Mouse (Mus musculus): ENCODE measurements at regions not wholly inside any gene's neighbourhood (a gene's known extent, or its start where the extent isn't known, plus 50 kb on each side); places are given as distances from the start of the nearest gene placed in this dataset.

DNA sequence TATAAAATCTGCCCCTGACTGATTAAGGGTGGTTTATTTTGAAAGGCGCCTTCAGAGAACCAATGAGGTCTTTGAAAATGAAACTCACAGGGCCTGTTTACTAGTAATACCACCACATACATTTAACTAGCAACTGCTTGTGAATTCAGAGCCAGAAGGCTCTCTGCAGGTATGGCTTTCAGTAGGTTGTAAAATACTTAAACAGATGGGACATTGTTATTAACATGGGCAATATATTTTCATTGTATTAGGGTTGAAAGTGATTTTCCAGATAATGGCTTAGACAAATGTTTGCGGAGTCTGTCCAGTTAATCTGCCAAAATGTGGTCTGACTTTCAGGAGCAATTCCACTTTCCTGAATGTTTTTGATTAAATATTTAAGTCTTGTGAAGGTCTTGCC is 430.8 kb downstream of the Btg1 start:
- DNase-seq (ENCODE audit: low spot score), result no peak

DNA sequence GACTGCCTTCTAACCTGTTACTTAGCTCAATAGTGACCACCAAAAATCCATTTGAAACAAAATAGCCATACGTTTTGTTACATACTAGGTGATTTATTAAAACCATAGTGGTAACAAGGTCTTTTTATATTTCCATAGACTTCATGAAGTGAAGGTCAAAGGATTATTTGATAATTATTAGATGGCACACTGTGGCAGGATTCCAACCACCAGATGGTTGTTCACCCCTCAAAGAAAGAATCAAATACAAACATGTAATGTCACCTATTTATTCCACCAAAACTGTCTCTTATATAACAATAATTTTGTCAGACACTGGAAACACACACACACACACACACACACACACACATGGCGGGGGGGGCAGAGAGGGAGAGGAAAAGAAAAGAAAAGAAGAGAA is 431.2 kb downstream of the Btg1 start:
- DNase-seq (ENCODE audit: low spot score), result no peak

DNA sequence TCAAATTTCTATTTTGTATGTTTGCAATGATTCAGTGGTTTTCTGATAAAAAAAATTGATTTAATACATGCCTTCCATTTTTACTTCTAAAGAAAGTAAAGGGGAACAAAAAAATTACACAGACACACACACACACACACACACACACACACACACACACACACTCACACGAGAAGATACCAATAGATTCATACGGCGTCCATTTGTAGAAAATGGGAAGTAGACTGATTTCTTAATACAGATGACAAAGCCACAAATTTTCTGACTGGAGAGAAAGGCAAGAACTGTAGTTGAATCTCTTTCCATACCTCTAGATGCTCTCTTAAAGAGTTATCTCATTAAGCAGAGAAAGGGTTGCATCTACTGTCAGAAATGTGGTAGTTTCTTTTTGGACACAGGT is 424.9 kb upstream of the Dcn start:
- DNase-seq (ENCODE audit: low spot score), result no peak

DNA sequence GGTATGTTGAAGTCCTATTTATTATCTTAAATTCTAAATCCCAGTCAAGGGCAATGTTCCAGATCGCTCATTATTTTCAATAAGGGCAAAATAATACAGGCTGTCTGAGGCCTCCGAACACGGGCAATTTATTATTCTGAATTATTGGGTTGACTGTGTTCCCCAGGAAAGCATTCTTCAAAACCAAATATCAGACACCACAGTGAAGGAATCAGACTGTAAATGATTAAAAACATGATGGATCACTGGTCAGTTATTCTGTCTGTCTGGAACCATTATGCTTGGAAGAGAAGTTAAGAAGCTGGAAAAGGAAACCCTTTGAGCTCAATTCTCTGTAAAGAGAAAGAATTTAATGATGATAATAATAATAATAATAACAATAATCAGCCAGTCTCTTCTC is 417.4 kb upstream of the Dcn start:
- DNase-seq (ENCODE audit: low spot score), result no peak

DNA sequence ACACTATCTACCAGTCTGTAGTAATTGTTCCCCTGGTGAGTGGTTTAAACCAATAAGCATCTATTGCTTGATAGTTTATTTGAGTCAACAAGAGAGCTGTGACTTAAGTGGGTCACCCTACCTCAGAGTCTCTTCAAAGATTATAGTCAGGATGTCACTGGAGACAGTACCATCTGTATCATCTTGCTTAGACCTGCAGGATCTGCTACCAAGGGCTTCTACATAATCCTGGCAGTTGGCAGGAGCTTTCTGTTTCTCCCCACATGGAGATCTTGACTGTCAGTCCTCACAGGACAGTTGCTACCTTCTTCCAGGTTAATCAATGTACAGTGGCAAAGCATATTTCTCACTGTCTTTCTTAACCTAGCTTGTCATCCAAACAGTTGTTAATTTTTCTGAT is 414.9 kb upstream of the Dcn start:
- no peak for DNase-seq (ENCODE audit: low spot score)

DNA sequence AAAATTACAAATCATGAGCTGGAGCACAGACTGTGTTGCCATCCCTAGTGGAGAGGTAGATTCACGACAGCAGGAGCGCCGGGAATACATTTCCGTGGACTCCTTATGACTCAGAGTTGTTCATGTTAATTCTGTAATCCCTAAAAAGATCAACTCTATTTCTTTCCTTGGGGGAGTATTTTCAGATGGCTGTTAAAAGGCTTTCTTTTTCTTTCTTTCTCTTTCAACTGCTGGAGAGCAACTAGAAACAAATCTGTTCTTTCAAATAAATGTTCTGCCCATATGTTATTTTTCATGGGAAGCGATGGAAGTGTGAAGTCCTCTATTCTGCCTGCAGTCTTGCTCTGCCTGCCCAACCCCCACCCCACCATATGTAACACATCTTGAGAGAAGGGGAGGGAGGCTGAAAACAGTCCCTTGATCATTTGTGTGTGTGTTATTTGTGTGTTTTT is 401.4 kb upstream of the Dcn start:
- no peak for DNase-seq (ENCODE audit: low spot score)

DNA sequence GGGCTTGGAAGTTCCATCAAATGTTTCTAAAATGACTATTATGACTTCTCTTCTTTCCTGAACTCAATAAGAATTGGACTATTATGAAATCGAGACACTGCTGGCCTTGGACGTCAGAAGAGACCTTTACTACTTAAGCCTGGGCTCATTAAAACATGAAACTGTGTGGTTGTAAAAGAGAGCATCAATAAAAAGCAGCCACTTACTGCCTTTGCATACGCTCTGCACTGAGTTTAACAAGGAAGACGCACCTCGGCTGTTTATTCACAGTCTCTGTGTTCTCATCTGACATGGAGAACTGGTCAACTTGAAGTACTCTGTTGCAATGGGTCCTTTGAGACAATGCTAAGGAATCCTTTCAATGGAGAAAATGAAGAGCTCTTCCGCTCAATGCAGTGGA is 399.8 kb upstream of the Dcn start:
- DNase-seq (ENCODE audit: low spot score), result no peak

DNA sequence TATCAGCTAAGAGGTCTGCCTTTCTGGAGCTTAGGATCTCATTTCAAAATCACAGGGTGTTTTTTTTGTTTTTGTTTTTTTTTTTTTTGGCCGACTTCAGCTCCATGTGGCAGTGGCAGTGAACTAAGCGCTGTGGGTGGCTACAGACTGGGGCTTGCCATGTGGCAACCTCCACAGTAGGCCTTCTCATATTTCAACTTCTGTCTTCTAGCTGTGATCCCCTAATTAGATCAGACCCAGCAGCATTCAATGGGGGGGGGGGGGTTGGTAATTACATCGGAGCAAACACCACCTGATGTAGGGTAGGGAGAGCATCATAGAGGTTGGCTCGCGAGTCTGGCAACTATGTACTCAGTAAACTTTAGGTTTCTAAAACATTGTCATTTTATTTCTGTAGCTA is 392.1 kb upstream of the Dcn start:
- DNase-seq (ENCODE audit: low spot score), result no peak

DNA sequence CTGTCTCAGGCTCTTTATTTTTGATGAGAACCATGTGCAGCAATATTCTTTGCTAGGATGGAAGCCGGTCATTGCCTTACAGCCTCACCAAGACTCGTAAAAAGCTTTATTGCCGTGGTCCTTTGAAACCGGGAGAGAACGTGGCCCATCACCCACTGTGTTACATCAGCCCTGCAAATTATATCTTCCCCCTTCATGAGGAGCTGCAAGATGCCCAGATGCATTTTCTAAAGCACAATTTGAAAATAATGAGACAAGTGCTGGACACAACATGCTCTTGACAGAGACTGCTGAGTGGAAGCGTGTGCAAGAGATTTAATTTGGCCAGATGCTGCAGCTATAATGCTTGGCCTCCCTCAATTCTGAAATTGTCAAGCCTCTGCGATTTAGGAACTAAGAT is 389.2 kb upstream of the Dcn start:
- no peak for DNase-seq (ENCODE audit: low spot score)

DNA sequence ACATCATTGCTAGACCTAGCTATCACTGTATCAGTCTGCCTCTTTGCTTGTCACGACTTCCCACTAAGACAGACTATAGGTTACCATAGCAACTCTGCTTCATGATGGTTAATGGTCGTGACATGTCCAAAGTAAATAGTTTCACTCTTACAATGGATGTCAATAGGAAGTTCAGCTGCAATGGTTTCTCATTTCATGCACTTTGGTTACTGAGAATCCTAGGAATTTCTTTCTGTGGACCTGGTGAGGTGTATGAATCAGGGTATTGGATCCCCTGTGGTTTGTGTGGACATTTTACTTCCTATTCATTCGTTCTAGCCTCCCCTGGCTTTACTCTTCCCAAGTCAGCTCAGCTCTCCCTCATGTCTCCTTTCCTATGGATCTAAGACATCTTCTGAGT is 385.5 kb upstream of the Dcn start:
- DNase-seq (ENCODE audit: low spot score), result no peak

DNA sequence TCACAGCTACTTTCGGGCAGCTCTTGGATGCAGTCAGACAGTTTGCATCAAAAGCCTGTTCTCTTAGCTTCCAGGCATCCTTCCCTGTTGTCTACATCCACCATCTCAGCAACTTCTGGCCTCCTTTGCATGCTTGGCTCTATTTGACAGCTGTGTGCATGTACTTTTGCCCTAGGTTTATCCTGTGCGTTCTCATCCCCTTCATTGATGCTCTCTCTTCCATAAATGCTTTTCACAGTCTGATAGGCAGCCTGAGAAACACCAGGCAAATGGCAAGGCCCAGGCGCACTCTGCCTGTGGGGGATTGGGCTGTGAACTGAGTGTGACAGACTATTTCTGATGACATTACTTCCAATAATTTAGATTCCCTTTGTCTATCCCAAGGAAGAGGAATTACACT is 364.9 kb upstream of the Dcn start:
- no peak for DNase-seq (ENCODE audit: low spot score)

DNA sequence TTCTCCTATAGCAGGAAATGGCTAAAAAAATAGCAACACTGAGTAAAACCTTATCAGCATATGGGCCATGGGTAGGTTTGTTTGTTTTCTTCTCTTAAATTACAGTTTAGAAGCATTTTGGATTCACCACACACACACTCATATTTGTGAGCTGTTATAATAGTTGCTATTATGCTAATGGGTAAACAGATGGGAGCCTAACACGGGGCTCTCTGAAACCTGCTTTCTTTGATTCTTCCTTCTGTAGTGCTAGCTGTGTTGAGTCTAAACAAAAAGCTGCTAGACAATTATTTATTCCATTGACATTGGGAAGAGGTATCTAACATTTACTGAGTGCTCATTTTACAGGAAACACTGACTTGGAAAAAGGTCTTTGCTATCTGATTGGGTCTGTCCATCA is 356.7 kb upstream of the Dcn start:
- no peak for DNase-seq (ENCODE audit: low spot score)

DNA sequence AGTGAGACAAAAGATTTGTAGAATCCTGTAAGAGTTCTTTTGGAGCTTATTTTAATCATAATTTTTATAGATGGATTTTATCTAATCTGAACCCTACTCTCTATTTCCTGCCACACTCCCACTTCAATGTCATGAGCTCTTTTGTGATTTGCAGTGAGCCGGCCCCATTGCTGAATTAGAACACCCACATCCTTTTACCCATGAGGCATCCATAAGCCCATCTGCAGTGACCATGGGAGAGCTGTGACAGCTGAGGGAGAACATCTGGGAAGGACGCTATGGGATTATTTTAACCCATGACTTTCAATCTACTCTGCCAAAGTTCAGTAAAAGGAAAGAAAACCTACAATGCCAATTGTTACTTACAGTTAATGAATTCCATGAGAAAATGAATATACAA is 337.8 kb upstream of the Dcn start:
- DNase-seq (ENCODE audit: low spot score), result no peak

DNA sequence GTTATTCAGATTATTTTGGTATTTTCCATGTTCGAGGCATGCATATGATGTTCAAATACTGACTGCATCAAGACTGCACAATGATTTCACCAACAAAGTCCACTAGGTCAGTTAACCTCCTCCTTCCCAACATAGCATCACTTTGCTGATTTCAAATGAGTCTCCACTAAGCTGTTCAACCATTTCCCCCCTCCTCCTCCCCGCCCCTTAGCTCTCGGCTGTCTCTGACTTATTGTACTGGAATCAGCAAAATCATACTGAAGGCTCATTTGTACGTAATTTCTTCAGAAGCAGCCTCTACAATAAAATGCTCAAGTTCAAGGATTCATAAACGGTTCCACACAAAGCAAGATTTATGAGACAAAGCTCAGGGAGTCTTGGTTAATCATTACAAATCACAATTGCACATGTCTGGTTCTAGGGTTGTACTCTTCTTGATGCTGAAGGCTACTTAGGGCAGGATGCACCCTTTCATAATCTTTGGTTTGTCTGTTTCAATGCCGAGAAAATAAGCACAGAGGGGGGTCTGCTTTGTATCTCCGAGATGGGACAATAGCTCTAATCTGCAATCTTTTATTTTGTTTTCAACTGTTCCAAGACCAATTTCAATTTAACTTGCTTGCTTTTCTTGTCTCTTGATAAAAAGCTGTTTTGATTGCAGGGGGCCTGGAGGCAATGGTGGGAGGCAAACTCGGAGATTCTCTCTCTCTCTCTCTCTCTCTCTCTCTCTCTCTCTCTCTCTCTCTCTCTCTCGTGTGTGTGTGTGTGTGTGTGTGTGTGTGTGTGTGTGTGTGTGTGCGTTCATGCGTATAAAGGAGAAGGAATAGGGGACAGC is 320.6 kb upstream of the Dcn start:
- DNase-seq (ENCODE audit: low spot score), result no peak

DNA sequence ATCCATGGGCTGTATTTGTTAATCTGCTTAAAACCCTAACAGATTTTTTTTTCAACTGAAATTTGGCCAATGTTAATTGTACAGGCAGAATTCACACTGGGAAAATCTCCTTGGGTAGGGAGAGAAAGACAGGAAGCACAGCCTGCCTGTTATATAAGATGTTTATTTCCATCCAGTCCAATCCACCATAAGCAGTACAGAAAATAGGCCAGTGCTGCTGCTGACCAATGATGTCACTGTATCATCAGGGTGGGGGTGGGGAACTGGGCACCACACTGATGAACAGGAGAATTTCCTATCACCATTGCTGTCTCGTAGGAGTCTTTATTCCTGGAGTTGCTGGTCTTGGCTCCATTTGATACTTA is 320.0 kb upstream of the Dcn start:
- no peak for DNase-seq (ENCODE audit: low spot score)

DNA sequence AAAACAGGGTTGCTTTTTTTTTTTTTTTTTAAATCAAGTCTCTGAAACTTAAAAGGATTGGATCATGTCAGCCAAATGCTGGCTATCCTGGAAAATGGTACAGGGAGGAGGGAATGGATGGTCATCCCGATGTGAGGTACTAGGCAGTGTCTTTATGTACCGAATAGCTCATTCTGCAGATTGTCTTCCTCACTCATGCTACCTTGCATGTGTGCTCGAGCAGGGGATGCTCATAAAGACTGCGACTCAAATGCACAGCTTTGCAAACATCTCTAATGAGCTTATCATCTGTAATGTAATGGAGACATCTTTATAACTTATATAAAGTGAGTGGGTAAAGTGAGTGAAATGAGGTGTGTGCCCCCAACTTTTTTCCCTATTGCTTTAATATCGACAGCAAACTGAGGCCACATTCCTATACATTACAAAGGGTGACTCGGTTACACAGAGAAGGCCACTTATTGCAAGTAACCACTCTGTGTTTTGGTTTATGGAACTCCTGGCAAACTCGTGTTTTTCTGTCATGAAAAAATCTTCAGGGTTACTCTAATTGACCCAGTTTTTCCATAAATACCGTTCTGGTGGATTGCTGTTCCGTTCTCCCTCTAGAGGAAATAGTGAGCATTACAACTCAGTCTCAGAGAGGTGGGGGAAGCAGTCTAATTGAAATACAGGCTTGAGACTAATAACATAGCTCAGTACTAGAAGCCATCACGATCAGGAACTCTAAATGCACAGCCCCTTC is 319.4 kb upstream of the Dcn start:
- peak; percentile 40 for DNase-seq (ENCODE audit: low spot score)

DNA sequence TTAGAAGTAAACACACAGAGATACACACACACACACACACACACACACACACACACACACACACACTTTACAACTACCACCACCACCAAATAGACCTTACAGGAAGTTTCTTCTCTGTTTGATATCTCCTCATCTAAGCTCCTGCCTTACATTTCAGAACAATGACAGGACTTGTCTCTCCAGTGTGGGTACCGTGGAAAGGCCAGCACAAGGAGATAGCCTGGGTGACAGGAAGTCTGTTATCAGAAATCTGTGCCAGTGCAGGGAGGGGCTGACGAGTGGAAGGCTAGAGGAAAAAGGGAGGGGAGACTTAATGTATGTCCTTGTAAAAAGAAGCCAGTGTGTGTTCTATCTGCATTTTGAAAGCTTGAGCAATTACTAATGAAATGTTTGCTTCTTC is 318.5 kb upstream of the Dcn start:
- DNase-seq (ENCODE audit: low spot score), result no peak

DNA sequence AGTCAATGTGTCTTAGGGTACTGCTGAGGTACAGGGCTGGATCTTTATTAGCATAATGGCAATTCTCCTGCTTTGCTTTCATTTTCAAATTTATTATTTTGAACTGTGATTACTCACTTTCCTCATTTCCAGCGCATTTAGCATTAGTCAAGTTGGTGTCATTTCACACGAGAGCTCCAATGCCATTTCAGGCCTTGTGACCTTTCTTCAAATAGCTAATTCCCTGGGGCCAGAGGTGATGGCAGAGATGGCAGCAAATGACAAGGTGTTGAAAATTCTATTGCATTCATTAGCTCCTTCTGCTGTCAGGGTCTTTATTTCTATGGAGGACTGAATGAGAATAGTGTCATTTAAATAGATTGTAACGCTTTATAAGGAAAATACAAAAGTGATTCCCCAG is 300.9 kb upstream of the Dcn start:
- no peak for DNase-seq (ENCODE audit: low spot score)

DNA sequence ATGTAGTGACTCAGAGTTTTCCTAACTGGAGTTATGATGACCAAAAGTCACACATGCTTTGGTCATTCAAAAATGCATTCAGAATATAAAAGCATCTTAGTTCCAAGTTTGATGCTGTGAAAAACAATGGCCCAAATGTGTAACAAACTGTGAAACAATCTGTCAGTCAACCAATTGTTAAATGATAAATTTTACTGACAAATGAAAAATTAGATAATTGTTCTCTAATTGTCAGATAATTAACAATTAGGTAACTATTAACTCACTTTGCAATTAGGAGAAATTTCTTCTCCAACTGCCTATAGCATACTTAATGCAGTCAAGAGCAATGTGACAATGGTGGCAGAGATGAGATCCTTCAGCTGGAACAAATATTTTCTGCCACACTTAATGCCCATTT is 289.7 kb upstream of the Dcn start:
- no peak for DNase-seq (ENCODE audit: low spot score)

DNA sequence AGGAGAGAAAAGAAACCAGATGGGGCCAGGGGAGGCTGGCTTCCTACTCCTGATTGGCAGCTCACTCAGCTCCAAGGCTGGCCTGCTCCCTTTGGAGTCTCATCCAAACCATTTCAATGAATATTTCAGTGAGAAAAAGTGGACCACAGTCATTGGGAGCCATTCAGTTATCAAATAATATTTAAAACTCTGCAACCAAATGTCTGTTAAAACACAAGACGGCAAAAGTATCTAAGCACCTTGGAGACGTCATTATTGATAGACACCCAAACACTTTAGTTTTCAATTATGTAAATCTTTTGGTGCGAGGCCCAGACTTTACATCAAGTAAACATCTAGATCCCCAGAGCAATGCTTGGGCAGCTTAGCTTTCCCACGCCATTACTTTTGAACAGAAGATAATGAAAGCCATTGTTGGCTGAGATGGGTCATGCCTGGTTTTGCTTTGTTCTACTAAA is 268.1 kb upstream of the Dcn start:
- no peak for DNase-seq (ENCODE audit: low spot score)

DNA sequence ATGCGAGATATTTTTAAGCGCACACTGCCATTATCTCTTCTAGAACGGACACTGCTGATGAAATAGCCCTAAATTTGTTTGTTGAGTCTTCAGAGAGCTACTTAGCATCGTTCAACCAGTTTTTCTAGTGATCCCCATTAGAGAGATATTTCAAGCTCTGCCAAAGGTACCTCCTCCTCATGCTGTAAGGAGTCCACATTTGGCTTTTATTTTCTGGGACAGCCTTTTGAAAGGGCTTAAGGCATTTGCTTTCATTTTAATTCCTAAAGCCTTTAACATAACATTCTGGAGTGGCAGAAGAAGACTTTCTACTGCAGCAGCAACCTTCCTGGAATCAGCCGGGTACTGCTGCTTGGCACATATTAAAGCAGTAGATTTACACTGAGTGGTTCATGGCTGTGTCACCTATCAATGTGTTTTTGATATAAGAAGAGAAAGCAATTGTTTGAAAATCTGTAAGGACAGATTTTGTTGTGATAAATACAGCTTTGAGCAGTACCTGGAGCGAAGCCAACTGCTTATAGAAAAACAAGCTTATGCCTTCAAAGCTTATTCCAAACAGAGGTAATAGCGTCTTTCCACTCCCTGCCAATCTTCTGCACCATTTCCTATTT is 267.5 kb upstream of the Dcn start:
- no peak for DNase-seq (ENCODE audit: low spot score)

DNA sequence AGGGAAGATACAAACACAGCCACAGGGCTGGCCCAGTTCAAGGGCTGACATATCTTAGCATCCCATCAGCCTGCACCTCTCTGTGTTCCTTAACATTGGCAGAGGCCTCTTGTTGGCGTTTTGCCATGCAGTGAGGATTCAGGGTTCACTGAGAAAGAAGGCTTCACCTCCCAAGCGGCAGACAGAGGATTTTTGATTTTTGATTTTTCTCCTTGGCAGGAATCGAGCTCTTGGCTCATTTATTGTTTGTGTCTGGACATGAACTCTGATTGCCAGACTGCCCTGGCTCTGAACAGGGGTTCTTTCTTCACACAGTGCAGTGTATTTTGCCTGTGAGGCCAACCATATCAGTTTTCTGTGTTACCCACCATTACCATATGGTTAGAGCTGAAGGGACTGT is 259.9 kb upstream of the Dcn start:
- DNase-seq (ENCODE audit: low spot score), result peak; percentile 47

DNA sequence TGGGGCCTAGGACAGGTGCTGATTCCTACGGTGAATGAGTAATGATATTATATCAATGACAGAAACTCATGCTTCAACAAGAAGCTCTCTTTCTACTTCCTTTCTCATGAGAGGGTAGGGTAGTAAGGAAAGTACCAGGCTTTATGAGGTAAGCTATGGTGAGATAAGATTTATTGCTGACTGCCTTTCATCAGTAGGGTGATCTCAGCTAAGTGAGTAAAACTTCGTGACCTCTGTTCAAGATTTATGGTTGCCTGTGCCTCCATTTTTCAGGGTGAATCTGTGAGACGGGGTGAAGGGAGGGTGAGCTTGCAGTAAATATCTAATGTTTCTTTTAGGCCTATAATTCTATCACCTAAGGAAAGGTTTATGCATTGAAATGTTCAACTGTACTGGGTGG is 259.0 kb upstream of the Dcn start:
- DNase-seq (ENCODE audit: low spot score), result no peak
